Mouse (Mus musculus): ENCODE measurements at regions not wholly inside any gene's neighbourhood (a gene's known extent, or its start where the extent isn't known, plus 50 kb on each side); places are given as distances from the start of the nearest gene placed in this dataset.

GRCm38 (mm10) chr17:84096345-84097260, 91.1 kb downstream of the Zfp36l2 start:
- peaks cover 39% of the 10 kb centered on the region for H3K4me1 ChIP-seq (ENCODE audit: control insufficient read depth, insufficient read depth, low read length)
- no peak overlapping the region for H3K27ac ChIP-seq (ENCODE audit: insufficient read depth, low read depth, low read length)
- no peak overlapping the region for H3K4me3 ChIP-seq (ENCODE audit: insufficient read depth, low read length)
- no peak for TF ChIP-seq POLR2A (IDR thresholded peaks at IDR 0.05; ENCODE audit: borderline replicate concordance, low read depth, low read length)
- no peak for TF ChIP-seq CTCF (IDR thresholded peaks at IDR 0.05; ENCODE audit: low read depth, low read length)

DNA sequence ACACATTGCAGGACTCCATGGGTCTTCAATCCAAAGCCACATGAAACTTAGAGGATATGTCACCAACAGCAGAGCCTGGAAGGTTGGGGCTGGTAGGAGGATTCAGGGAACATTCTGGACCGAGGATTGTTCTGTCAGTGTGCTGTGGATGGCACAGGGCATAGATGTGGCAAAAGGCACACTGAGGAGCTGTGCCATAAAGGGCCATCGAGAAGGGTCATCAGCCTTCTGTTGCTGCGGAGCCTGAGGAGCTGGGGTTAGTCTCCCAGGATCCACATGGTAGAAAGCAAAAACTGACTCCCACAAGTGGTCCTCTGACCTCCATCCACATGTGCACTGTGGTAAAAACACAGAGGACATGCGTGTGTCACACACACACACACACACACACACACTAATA, 91.9 kb downstream of the Zfp36l2 start:
- TF ChIP-seq CTCF (IDR thresholded peaks at IDR 0.05; ENCODE audit: low read depth, low read length): no peak
- TF ChIP-seq POLR2A (IDR thresholded peaks at IDR 0.05; ENCODE audit: borderline replicate concordance, low read depth, low read length): no peak
- peaks cover 33% of the 10 kb centered on the region for H3K4me1 ChIP-seq (ENCODE audit: control insufficient read depth, insufficient read depth, low read length)
- no peak overlapping the region for H3K4me3 ChIP-seq (ENCODE audit: insufficient read depth, low read length)
- H3K27ac ChIP-seq (ENCODE audit: insufficient read depth, low read depth, low read length): peak overlapping the region; percentile 55; the same call in 1 of the 2 replicates

DNA sequence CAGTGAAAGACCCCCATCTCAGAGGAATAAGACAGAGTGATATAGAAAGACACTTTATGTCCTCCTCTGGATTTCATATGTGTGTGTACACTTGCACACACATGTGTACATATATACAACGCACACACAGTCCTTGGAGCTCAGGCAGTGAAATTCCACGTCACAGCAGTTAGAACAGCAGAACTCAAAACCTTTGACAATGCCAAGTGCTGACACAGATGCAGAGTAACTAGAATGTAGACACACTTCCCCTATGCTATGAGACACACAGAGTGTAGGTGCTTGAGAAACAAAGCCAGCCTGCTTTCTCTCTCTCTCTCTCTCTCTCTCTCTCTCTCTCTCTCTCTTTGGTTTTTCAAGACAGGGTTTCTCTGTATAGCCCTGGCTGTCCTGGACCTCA, 92.7 kb downstream of the Zfp36l2 start:
- H3K27ac ChIP-seq (ENCODE audit: insufficient read depth, low read depth, low read length): peak overlapping the region; percentile 61
- TF ChIP-seq CTCF (IDR thresholded peaks at IDR 0.05; ENCODE audit: low read depth, low read length) (no peak), POLR2A (IDR thresholded peaks at IDR 0.05; ENCODE audit: borderline replicate concordance, low read depth, low read length) (no peak)
- H3K4me3 ChIP-seq (ENCODE audit: insufficient read depth, low read length): no peak overlapping the region
- H3K4me1 ChIP-seq (ENCODE audit: control insufficient read depth, insufficient read depth, low read length): peaks cover 29% of the 10 kb centered on the region

DNA sequence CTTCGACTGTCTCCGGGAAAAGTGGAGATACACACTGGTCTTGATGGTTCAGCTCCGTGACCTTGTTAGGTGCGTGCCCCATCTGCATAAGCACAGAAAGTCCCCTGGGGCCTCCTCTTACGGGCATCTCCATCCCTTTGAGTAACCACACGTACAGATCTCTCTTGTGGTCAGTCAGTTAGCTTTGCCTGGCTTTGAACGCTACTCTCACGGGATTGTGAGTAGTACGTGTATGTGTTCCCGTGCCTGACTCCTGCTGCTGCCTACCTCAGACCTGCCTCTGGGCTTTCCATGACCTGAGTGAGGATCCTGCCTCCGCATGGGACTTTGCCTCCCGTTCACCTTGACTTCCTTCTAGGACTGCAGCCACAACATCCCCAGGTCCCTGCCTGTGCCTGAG, 101.4 kb downstream of the Zfp36l2 start:
- H3K4me1 ChIP-seq (ENCODE audit: control insufficient read depth, insufficient read depth, low read length): peaks cover 44% of the 10 kb centered on the region
- no peak overlapping the region for H3K4me3 ChIP-seq (ENCODE audit: insufficient read depth, low read length)
- H3K27ac ChIP-seq (ENCODE audit: insufficient read depth, low read depth, low read length): no peak overlapping the region
- TF ChIP-seq POLR2A (IDR thresholded peaks at IDR 0.05; ENCODE audit: borderline replicate concordance, low read depth, low read length): no peak
- no peak for TF ChIP-seq CTCF (IDR thresholded peaks at IDR 0.05; ENCODE audit: low read depth, low read length)

GRCm38 (mm10) chr17:84085721-84086120, 102.0 kb downstream of the Zfp36l2 start:
- H3K4me3 ChIP-seq (ENCODE audit: insufficient read depth, low read length): no peak overlapping the region
- H3K4me1 ChIP-seq (ENCODE audit: control insufficient read depth, insufficient read depth, low read length): peaks cover 44% of the 10 kb centered on the region
- H3K27ac ChIP-seq (ENCODE audit: insufficient read depth, low read depth, low read length): peak overlapping the region; percentile 4; the same call in 1 of the 2 replicates
- no peak for TF ChIP-seq CTCF (IDR thresholded peaks at IDR 0.05; ENCODE audit: low read depth, low read length)
- no peak for TF ChIP-seq POLR2A (IDR thresholded peaks at IDR 0.05; ENCODE audit: borderline replicate concordance, low read depth, low read length)

DNA sequence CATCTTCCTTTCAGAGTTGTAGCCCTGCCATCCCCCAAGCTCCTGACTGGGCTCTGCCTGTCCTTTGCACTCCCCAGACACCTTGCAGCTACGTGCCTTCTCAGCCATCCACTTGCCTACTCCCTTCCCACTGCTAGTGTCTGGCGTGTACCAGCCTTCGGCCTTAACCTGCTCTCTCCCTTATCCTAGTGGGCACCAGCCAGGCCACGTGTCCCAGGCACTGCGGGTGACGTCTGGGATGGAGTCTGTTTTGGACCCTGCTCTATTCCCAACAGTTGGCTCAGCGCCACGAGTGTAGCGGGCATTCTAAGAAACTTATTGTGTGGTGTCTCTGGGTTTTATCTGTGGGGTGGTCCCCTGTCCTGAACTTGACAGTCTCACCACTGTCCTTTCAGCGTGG, 102.5 kb downstream of the Zfp36l2 start:
- Histone ChIP-seq H3K4me3 (ENCODE audit: insufficient read depth, low read length) (no peak overlapping the region), H3K27ac (ENCODE audit: insufficient read depth, low read depth, low read length) (no peak overlapping the region), H3K4me1 (ENCODE audit: control insufficient read depth, insufficient read depth, low read length) (peaks cover 44% of the 10 kb centered on the region)
- TF ChIP-seq POLR2A (IDR thresholded peaks at IDR 0.05; ENCODE audit: borderline replicate concordance, low read depth, low read length): no peak
- TF ChIP-seq CTCF (IDR thresholded peaks at IDR 0.05; ENCODE audit: low read depth, low read length): no peak

GRCm38 (mm10) chr17:84083307-84084263, 104.2 kb downstream of the Zfp36l2 start:
- no peak for TF ChIP-seq CTCF (IDR thresholded peaks at IDR 0.05; ENCODE audit: low read depth, low read length)
- TF ChIP-seq POLR2A (IDR thresholded peaks at IDR 0.05; ENCODE audit: borderline replicate concordance, low read depth, low read length): no peak
- no peak overlapping the region for H3K4me3 ChIP-seq (ENCODE audit: insufficient read depth, low read length)
- H3K27ac ChIP-seq (ENCODE audit: insufficient read depth, low read depth, low read length): no peak overlapping the region
- H3K4me1 ChIP-seq (ENCODE audit: control insufficient read depth, insufficient read depth, low read length): peaks cover 33% of the 10 kb centered on the region

- Histone ChIP-seq H3K4me1 (ENCODE audit: control insufficient read depth, insufficient read depth, low read length) (peaks cover 33% of the 10 kb centered on the region), H3K27ac (ENCODE audit: insufficient read depth, low read depth, low read length) (no peak overlapping the region), H3K4me3 (ENCODE audit: insufficient read depth, low read length) (no peak overlapping the region)
- TF ChIP-seq POLR2A (IDR thresholded peaks at IDR 0.05; ENCODE audit: borderline replicate concordance, low read depth, low read length) (no peak), CTCF (IDR thresholded peaks at IDR 0.05; ENCODE audit: low read depth, low read length) (no peak)
Observed at GRCm38 (mm10) chr17:84082571-84082970, 105.2 kb downstream of the Zfp36l2 start.

DNA sequence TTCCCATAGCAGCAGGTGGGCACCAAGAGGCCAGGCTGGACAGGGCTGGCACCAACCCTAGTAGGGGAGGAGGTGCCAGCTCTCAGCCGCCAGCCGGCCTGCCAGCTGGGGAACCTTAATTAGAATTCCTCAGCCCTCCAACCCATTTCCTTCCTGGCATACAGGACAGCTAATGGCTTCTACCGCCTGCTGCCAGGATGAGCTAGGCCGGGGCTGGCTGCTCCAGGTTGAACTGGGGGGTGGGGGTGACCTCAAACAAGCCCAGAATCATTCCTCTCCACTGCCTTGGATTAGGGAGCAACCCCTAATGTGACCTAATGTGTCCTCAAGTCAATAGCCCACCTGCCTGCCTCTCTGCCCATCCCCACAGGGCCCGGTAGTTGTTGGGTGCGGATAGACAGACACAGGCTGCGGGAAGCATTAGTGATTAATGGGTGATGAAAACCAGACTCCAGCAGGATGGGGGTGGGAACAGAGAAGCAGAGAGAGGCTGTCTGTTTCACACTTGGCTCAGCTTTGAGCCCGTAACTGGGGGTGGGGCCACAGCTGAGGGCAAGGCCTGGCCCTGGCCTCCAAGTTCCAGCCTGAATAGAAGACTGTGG, 105.9 kb downstream of the Zfp36l2 start:
- TF ChIP-seq CTCF (IDR thresholded peaks at IDR 0.05; ENCODE audit: low read depth, low read length): no peak
- no peak for TF ChIP-seq POLR2A (IDR thresholded peaks at IDR 0.05; ENCODE audit: borderline replicate concordance, low read depth, low read length)
- H3K27ac ChIP-seq (ENCODE audit: insufficient read depth, low read depth, low read length): no peak overlapping the region
- H3K4me1 ChIP-seq (ENCODE audit: control insufficient read depth, insufficient read depth, low read length): peaks cover 33% of the 10 kb centered on the region
- H3K4me3 ChIP-seq (ENCODE audit: insufficient read depth, low read length): no peak overlapping the region
